Mouse (Mus musculus) C2C12 (cell line): ENCODE measurements around the gene Tmem206. TPM values are rescaled to one million over a fixed set of nuclear protein-coding genes. Genes with fewer than 3 reads are reported as not detected.

Experiments
- H3K27me3 ChIP-seq: one replicate; pipeline ENCODE4 v1.6.1; 2011; ENCODE audit not compliant: control insufficient read depth, insufficient read depth, insufficient read length
- H3K36me3 ChIP-seq: one replicate; pipeline ENCODE4 v1.6.1; 2011; ENCODE audit not compliant: control insufficient read depth, insufficient read depth
- H3K4me3 ChIP-seq: one replicate; pipeline ENCODE4 v1.5.1; 2011; ENCODE audit warnings: mild to moderate bottlenecking, control low read depth; ENCODE audit not compliant: poor library complexity, insufficient read depth, severe bottlenecking
- H3K79me2 ChIP-seq: one replicate; pipeline ENCODE4 v1.6.1; 2011; ENCODE audit not compliant: control insufficient read depth, insufficient read depth
- H3K79me3 ChIP-seq: one replicate; pipeline ENCODE4 v1.6.1; 2011; ENCODE audit warnings: low read depth, control low read depth
- H3ac ChIP-seq: one replicate; pipeline ENCODE3; 2011; ENCODE audit warnings: low read depth; ENCODE audit not compliant: control insufficient read depth, insufficient read length
- CEBPB ChIP-seq: IDR thresholded peaks from one replicate; pipeline ENCODE4 v1.6.1; 2011; ENCODE audit warnings: low read depth, mild to moderate bottlenecking, control low read depth, moderate library complexity
- CTCF ChIP-seq: IDR thresholded peaks from one replicate; pipeline ENCODE4 v1.5.1; 2011; ENCODE audit not compliant: control insufficient read depth, insufficient read depth, insufficient read length
- FOSL1 ChIP-seq: IDR thresholded peaks from one replicate; pipeline ENCODE4 v1.8.0; 2011; ENCODE audit warnings: mild to moderate bottlenecking, low read length; ENCODE audit not compliant: poor library complexity, insufficient read depth, severe bottlenecking
- MAX ChIP-seq: IDR thresholded peaks from one replicate; pipeline ENCODE4 v1.6.1; 2011; ENCODE audit warnings: mild to moderate bottlenecking, control low read depth
- MYOD1 ChIP-seq: IDR thresholded peaks from one replicate; pipeline ENCODE4 v1.6.1; 2011; ENCODE audit warnings: low read depth; ENCODE audit not compliant: control insufficient read depth, insufficient read length
- MYOG ChIP-seq: IDR thresholded peaks from one replicate; pipeline ENCODE4 v1.6.1; 2011; ENCODE audit not compliant: control insufficient read depth, insufficient read length; ENCODE audit errors: extremely low read depth
- USF1 ChIP-seq: IDR thresholded peaks from one replicate; pipeline ENCODE4 v1.6.1; 2011; ENCODE audit warnings: low read depth, mild to moderate bottlenecking, control low read depth, moderate library complexity
- polyA plus RNA-seq: library from polyadenylated mRNA; unstranded; fragments of >200 nt; fragmentation: generic; extraction: Trizol; gene quantifications from one replicate; pipeline ENCODE4 v1.2.1, GENCODE M21; 2012; ENCODE audit warnings: missing spikeins

The Tmem206 gene
- polyA plus RNA-seq, 1 experiment: 9.8 TPM

GRCm38 (mm10) chr1:191313158-191313557 lies 12.6 kb upstream of the Tmem206 start:
- Histone ChIP-seq H3K36me3 (no peaks in the 10 kb centered on the region), H3K4me3 (no peak overlapping the region), H3K79me2 (no peaks in the 10 kb centered on the region), H3K79me3 (no peaks in the 10 kb centered on the region), H3K27me3 (no peaks in the 10 kb centered on the region), H3ac (no peak overlapping the region)
- no peak for TF ChIP-seq USF1
- no peak for TF ChIP-seq FOSL1
- TF ChIP-seq CTCF: no peak
- TF ChIP-seq MAX: no peak
- no peak for TF ChIP-seq MYOD1
- TF ChIP-seq CEBPB: no peak
- TF ChIP-seq MYOG: no peak

- H3K79me2 ChIP-seq: no peaks in the 10 kb centered on the region
- H3K27me3 ChIP-seq: no peaks in the 10 kb centered on the region
- H3ac ChIP-seq: no peak overlapping the region
- no peaks in the 10 kb centered on the region for H3K36me3 ChIP-seq
- H3K4me3 ChIP-seq: no peak overlapping the region
- H3K79me3 ChIP-seq: no peaks in the 10 kb centered on the region
- TF ChIP-seq MYOD1 (no peak), CEBPB (peak; percentile 57)
Measured at GRCm38 (mm10) chr1:191313926-191314325, 11.8 kb upstream of the Tmem206 start.

GRCm38 (mm10) chr1:191316818-191317217 lies 8.9 kb upstream of the Tmem206 start:
- H3K79me2 ChIP-seq: no peaks in the 10 kb centered on the region
- no peak overlapping the region for H3K4me3 ChIP-seq
- TF ChIP-seq USF1 (no peak), CEBPB (no peak), CTCF (no peak), MAX (peak; percentile 8), FOSL1 (no peak), MYOG (no peak), MYOD1 (no peak)
- no peak overlapping the region for H3ac ChIP-seq
- H3K79me3 ChIP-seq: no peaks in the 10 kb centered on the region
- H3K27me3 ChIP-seq: no peaks in the 10 kb centered on the region
- H3K36me3 ChIP-seq: no peaks in the 10 kb centered on the region

- H3K27me3 ChIP-seq: no peaks in the 10 kb centered on the region
- peak within 1 kb of the TSS; percentile 85 for H3ac ChIP-seq
- no peak for TF ChIP-seq MYOG
- TF ChIP-seq CTCF: no peak
- no peak for TF ChIP-seq CEBPB
- no peak for TF ChIP-seq USF1
- no peak for TF ChIP-seq FOSL1
- TF ChIP-seq MAX: no peak
- TF ChIP-seq MYOD1: no peak
- no peaks in the 10 kb centered on the region for H3K36me3 ChIP-seq
- H3K4me3 ChIP-seq: peak within 1 kb of the TSS; percentile 41
- H3K79me2 ChIP-seq: no peaks in the 10 kb centered on the region
- no peaks in the 10 kb centered on the region for H3K79me3 ChIP-seq
Measured at GRCm38 (mm10) chr1:191317591-191318196, 8.0 kb upstream of the Tmem206 start, which contains the start of gene Nenf. Gene Nenf (minus strand): TSS chr1:191318194.

GRCm38 (mm10) chr1:191318686-191319085 lies 7.0 kb upstream of the Tmem206 start:
- Histone ChIP-seq H3K27me3 (no peaks in the 10 kb centered on the region), H3K79me2 (no peaks in the 10 kb centered on the region), H3K79me3 (no peaks in the 10 kb centered on the region), H3ac (no peak overlapping the region), H3K4me3 (no peak overlapping the region), H3K36me3 (no peaks in the 10 kb centered on the region)
- no peak for TF ChIP-seq MAX
- TF ChIP-seq FOSL1: no peak
- TF ChIP-seq CTCF: no peak
- no peak for TF ChIP-seq MYOD1
- TF ChIP-seq MYOG: no peak
- TF ChIP-seq USF1: no peak
- TF ChIP-seq CEBPB: no peak

- Histone ChIP-seq H3K4me3 (no peak overlapping the region), H3ac (no peak overlapping the region), H3K36me3 (no peaks in the 10 kb centered on the region), H3K79me2 (peaks cover 16% of the 10 kb centered on the region), H3K79me3 (no peaks in the 10 kb centered on the region), H3K27me3 (no peaks in the 10 kb centered on the region)
- TF ChIP-seq MYOD1: no peak
- no peak for TF ChIP-seq USF1
- no peak for TF ChIP-seq CTCF
- TF ChIP-seq MYOG: no peak
- TF ChIP-seq MAX: no peak
- no peak for TF ChIP-seq FOSL1
- TF ChIP-seq CEBPB: no peak
Measured at GRCm38 (mm10) chr1:191323381-191323780, 2.3 kb upstream of the Tmem206 start.
